Mouse (Mus musculus): ENCODE results near the gene Fndc5. TPM values are rescaled to one million over a fixed set of nuclear protein-coding genes. Genes with fewer than 3 reads are reported as not detected.
A peak's percentile ranks its signal among the peaks of the same experiment; 100 is the strongest.

Gene Fndc5
- polyA plus RNA-seq, 1 experiment = 0.87 TPM

- no peak for TF ChIP-seq CTCF (IDR thresholded peaks at IDR 0.05; ENCODE audit: extremely low read depth, insufficient read length, insufficient replicate concordance, low read depth, low read length)
- no peak for TF ChIP-seq POLR2A (IDR thresholded peaks at IDR 0.05; ENCODE audit: low read depth, low read length)
- peaks cover 24% of the 10 kb centered on the region for H3K27me3 ChIP-seq (ENCODE audit: control insufficient read depth, insufficient read depth, low read length)
- H3K36me3 ChIP-seq (ENCODE audit: control insufficient read depth, insufficient read depth, low read length) = no peaks in the 10 kb centered on the region
- H3K4me3 ChIP-seq (ENCODE audit: low read depth, low read length) = no peak overlapping the region
- no peak overlapping the region for H3K27ac ChIP-seq (ENCODE audit: insufficient read depth, low read depth, low read length)
- WGBS = 83% methylated on average over 14 of the region's 14 CpGs
- H3K4me1 ChIP-seq (ENCODE audit: control insufficient read depth, insufficient read depth, insufficient read length, low read length) = peaks cover 4% of the 10 kb centered on the region
Observed at GRCm38 (mm10) chr4:129117720-129118510, 18.9 kb upstream of the Fndc5 start.

GRCm38 (mm10) chr4:129119708-129120107, 17.1 kb upstream of the Fndc5 start:
- no peaks in the 10 kb centered on the region; the same call in 1 of the 2 replicates for H3K4me1 ChIP-seq (ENCODE audit: control insufficient read depth, insufficient read depth, insufficient read length, low read length)
- WGBS = 75% methylated on average over 10 of the region's 10 CpGs
- H3K36me3 ChIP-seq (ENCODE audit: control insufficient read depth, insufficient read depth, low read length) = no peaks in the 10 kb centered on the region
- H3K27ac ChIP-seq (ENCODE audit: insufficient read depth, low read depth, low read length) = no peak overlapping the region
- no peak overlapping the region for H3K4me3 ChIP-seq (ENCODE audit: low read depth, low read length)
- peaks cover 29% of the 10 kb centered on the region for H3K27me3 ChIP-seq (ENCODE audit: control insufficient read depth, insufficient read depth, low read length)
- TF ChIP-seq POLR2A (IDR thresholded peaks at IDR 0.05; ENCODE audit: low read depth, low read length) = no peak
- TF ChIP-seq CTCF (IDR thresholded peaks at IDR 0.05; ENCODE audit: extremely low read depth, insufficient read length, insufficient replicate concordance, low read depth, low read length) = no peak

- Histone ChIP-seq H3K4me1 (ENCODE audit: control insufficient read depth, insufficient read depth, insufficient read length, low read length) (peaks cover 2% of the 10 kb centered on the region), H3K4me3 (ENCODE audit: low read depth, low read length) (peak overlapping the region; percentile 33), H3K27me3 (ENCODE audit: control insufficient read depth, insufficient read depth, low read length) (peaks cover 29% of the 10 kb centered on the region), H3K27ac (ENCODE audit: insufficient read depth, low read depth, low read length) (no peak overlapping the region), H3K36me3 (ENCODE audit: control insufficient read depth, insufficient read depth, low read length) (no peaks in the 10 kb centered on the region)
- TF ChIP-seq CTCF (IDR thresholded peaks at IDR 0.05; ENCODE audit: extremely low read depth, insufficient read length, insufficient replicate concordance, low read depth, low read length) (0 out of 2 replicates have a peak, but pooled peaks have one; percentile 11), POLR2A (IDR thresholded peaks at IDR 0.05; ENCODE audit: low read depth, low read length) (no peak)
- 3% methylated on average over 59 of the region's 59 CpGs for WGBS
Observed at GRCm38 (mm10) chr4:129120520-129121445, 16.0 kb upstream of the Fndc5 start.

- TF ChIP-seq CTCF (IDR thresholded peaks at IDR 0.05; ENCODE audit: extremely low read depth, insufficient read length, insufficient replicate concordance, low read depth, low read length) (no peak), POLR2A (IDR thresholded peaks at IDR 0.05; ENCODE audit: low read depth, low read length) (no peak)
- Histone ChIP-seq H3K36me3 (ENCODE audit: control insufficient read depth, insufficient read depth, low read length) (no peaks in the 10 kb centered on the region), H3K4me1 (ENCODE audit: control insufficient read depth, insufficient read depth, insufficient read length, low read length) (peaks cover 3% of the 10 kb centered on the region), H3K27me3 (ENCODE audit: control insufficient read depth, insufficient read depth, low read length) (peaks cover 29% of the 10 kb centered on the region), H3K27ac (ENCODE audit: insufficient read depth, low read depth, low read length) (no peak within 1 kb of the TSS), H3K4me3 (ENCODE audit: low read depth, low read length) (peak within 1 kb of the TSS; percentile 33)
- 4% methylated on average over 17 of the region's 17 CpGs for WGBS
Observed at GRCm38 (mm10) chr4:129121569-129122086, 15.2 kb upstream of the Fndc5 start, which contains the start of gene Hpca. Gene Hpca, minus strand, starts transcription at chr4:129122036.

GRCm38 (mm10) chr4:129122107-129122506, 14.7 kb upstream of the Fndc5 start:
- 23% methylated on average over 9 of the region's 9 CpGs for WGBS
- Histone ChIP-seq H3K4me1 (ENCODE audit: control insufficient read depth, insufficient read depth, insufficient read length, low read length) (peaks cover 3% of the 10 kb centered on the region), H3K36me3 (ENCODE audit: control insufficient read depth, insufficient read depth, low read length) (no peaks in the 10 kb centered on the region), H3K27ac (ENCODE audit: insufficient read depth, low read depth, low read length) (no peak overlapping the region), H3K27me3 (ENCODE audit: control insufficient read depth, insufficient read depth, low read length) (peaks cover 29% of the 10 kb centered on the region), H3K4me3 (ENCODE audit: low read depth, low read length) (no peak overlapping the region)
- TF ChIP-seq POLR2A (IDR thresholded peaks at IDR 0.05; ENCODE audit: low read depth, low read length) (no peak), CTCF (IDR thresholded peaks at IDR 0.05; ENCODE audit: extremely low read depth, insufficient read length, insufficient replicate concordance, low read depth, low read length) (no peak)

GRCm38 (mm10) chr4:129122719-129123118, 14.1 kb upstream of the Fndc5 start:
- no peak overlapping the region for H3K4me3 ChIP-seq (ENCODE audit: low read depth, low read length)
- peaks cover 29% of the 10 kb centered on the region for H3K27me3 ChIP-seq (ENCODE audit: control insufficient read depth, insufficient read depth, low read length)
- 24% methylated on average over 8 of the region's 8 CpGs for WGBS
- peaks cover 3% of the 10 kb centered on the region for H3K4me1 ChIP-seq (ENCODE audit: control insufficient read depth, insufficient read depth, insufficient read length, low read length)
- TF ChIP-seq POLR2A (IDR thresholded peaks at IDR 0.05; ENCODE audit: low read depth, low read length) (no peak), CTCF (IDR thresholded peaks at IDR 0.05; ENCODE audit: extremely low read depth, insufficient read length, insufficient replicate concordance, low read depth, low read length) (no peak)
- H3K27ac ChIP-seq (ENCODE audit: insufficient read depth, low read depth, low read length) = no peak overlapping the region
- H3K36me3 ChIP-seq (ENCODE audit: control insufficient read depth, insufficient read depth, low read length) = no peaks in the 10 kb centered on the region

Data from small intestine, adult 2 months (tissue).